Mouse (Mus musculus) gonadal fat pad, adult 2 months (tissue): Measurements from ENCODE around the gene Dcaf1. TPM values are rescaled to one million over a fixed set of nuclear protein-coding genes. Genes with fewer than 3 reads are reported as not detected.

ENCODE experiments used
- DNase-seq: peaks from one replicate; pipeline ENCODE4 v3.0.0-alpha.2; 2012; ENCODE audit warnings: low read depth
- polyA plus RNA-seq: library from polyadenylated mRNA; depleted of rRNA; stranded (reverse); fragments of >200 nt; gene quantifications from 2 replicates; pipeline ENCODE4 v1.2.3, GENCODE M21; 2012

Dcaf1 gene
- polyA plus RNA-seq, 1 experiment = 15.3 TPM

GRCm38 (mm10) chr9:106879471-106879870 is 57.8 kb downstream of the Dcaf1 start:
- no peak for DNase-seq

GRCm38 (mm10) chr9:106881071-106881755 is 59.5 kb downstream of the Dcaf1 start:
- DNase-seq = no peak

- no peak for DNase-seq
Observed at GRCm38 (mm10) chr9:106882176-106882575, 60.5 kb downstream of the Dcaf1 start.

GRCm38 (mm10) chr9:106883085-106883484 is 61.4 kb downstream of the Dcaf1 start:
- no peak for DNase-seq

GRCm38 (mm10) chr9:106884306-106884705 is 62.6 kb downstream of the Dcaf1 start:
- no peak for DNase-seq

GRCm38 (mm10) chr9:106884996-106885900 is 63.6 kb downstream of the Dcaf1 start:
- no peak for DNase-seq

- DNase-seq = no peak
Observed at GRCm38 (mm10) chr9:106885901-106886731, 64.4 kb downstream of the Dcaf1 start.

- peak; percentile 42 for DNase-seq
Observed at GRCm38 (mm10) chr9:106886828-106887702, 65.4 kb downstream of the Dcaf1 start, which contains the start of gene Rbm15b. Rbm15b (minus strand) TSS chr9:106887428.

- no peak for DNase-seq
Observed at GRCm38 (mm10) chr9:106888346-106888745, 66.7 kb downstream of the Dcaf1 start.

- DNase-seq = no peak
Observed at GRCm38 (mm10) chr9:106889321-106889720, 67.6 kb downstream of the Dcaf1 start.

- no peak for DNase-seq
Observed at GRCm38 (mm10) chr9:106890496-106891240, 69.0 kb downstream of the Dcaf1 start.

GRCm38 (mm10) chr9:106891341-106891741 is 69.7 kb downstream of the Dcaf1 start:
- no peak for DNase-seq

- peak; percentile 88 for DNase-seq
Observed at GRCm38 (mm10) chr9:106891829-106892551, 70.3 kb downstream of the Dcaf1 start, which contains the start of gene Manf. Manf (minus strand) TSS chr9:106891979.

- DNase-seq = no peak
Observed at GRCm38 (mm10) chr9:106892552-106892875, 70.8 kb downstream of the Dcaf1 start.

GRCm38 (mm10) chr9:106893327-106893726 is 71.7 kb downstream of the Dcaf1 start:
- DNase-seq = no peak

GRCm38 (mm10) chr9:106898901-106899300 is 77.2 kb downstream of the Dcaf1 start:
- no peak for DNase-seq

- no peak for DNase-seq
Observed at GRCm38 (mm10) chr9:106901596-106901995, 79.9 kb downstream of the Dcaf1 start.

GRCm38 (mm10) chr9:106903099-106903790 is 81.6 kb downstream of the Dcaf1 start:
- no peak for DNase-seq

GRCm38 (mm10) chr9:106903791-106904134 is 82.1 kb downstream of the Dcaf1 start:
- DNase-seq = no peak
